Mouse (Mus musculus) kidney, embryonic 14.5 days (tissue): ENCODE measurements around the gene Tubg1. TPM values are rescaled to one million over a fixed set of nuclear protein-coding genes. Genes with fewer than 3 reads are reported as not detected.
A peak's percentile ranks its signal among the peaks of the same experiment; 100 is the strongest.

Experiments used
- ATAC-seq: fragments of 200-750 bp; cut with Nextera tagmentation; 2 replicates; pipeline ENCODE4 v1.8.0; 2017; ENCODE audit warnings: moderate number of reproducible peaks, mild to moderate bottlenecking, moderate TSS enrichment, moderate library complexity; ENCODE audit not compliant: low FRiP score, low TSS enrichment
- H3K27ac ChIP-seq: fragments of 300-500 bp; sonication (generic); 2 replicates; pipeline ENCODE4 v1.5.1; 2014; ENCODE audit warnings: low read depth, mild to moderate bottlenecking, low read length, moderate library complexity, mixed read lengths
- H3K27me3 ChIP-seq: fragments of 300-500 bp; sonication (generic); 2 replicates; pipeline ENCODE4 v1.6.1; 2014; ENCODE audit warnings: mild to moderate bottlenecking, low read length; ENCODE audit not compliant: control insufficient read depth, insufficient read depth
- H3K36me3 ChIP-seq: fragments of 300-500 bp; sonication (generic); 2 replicates; pipeline ENCODE4 v1.6.1; 2014; ENCODE audit warnings: low read length, mixed read lengths; ENCODE audit not compliant: control insufficient read depth, insufficient read depth
- H3K4me1 ChIP-seq: fragments of 300-500 bp; sonication (generic); 2 replicates; pipeline ENCODE4 v1.6.1; 2014; ENCODE audit warnings: low read length, mixed read lengths; ENCODE audit not compliant: control insufficient read depth, insufficient read depth
- H3K4me2 ChIP-seq: fragments of 300-500 bp; sonication (generic); replicated peaks from 2 replicates; pipeline ENCODE4 v1.6.1; 2014; ENCODE audit warnings: low read depth, mild to moderate bottlenecking, low read length
- H3K4me3 ChIP-seq: fragments of 300-500 bp; sonication (generic); 2 replicates; pipeline ENCODE4 v1.5.1; 2014; ENCODE audit warnings: mild to moderate bottlenecking, low read length
- H3K9ac ChIP-seq: fragments of 300-500 bp; sonication (generic); 2 replicates; pipeline ENCODE4 v1.6.1; 2014; ENCODE audit warnings: low read depth, mild to moderate bottlenecking, low read length, moderate library complexity
- H3K9me3 ChIP-seq: fragments of 300-500 bp; sonication (generic); 2 replicates; pipeline ENCODE4 v1.6.1; 2016; ENCODE audit warnings: low read length; ENCODE audit not compliant: control insufficient read depth
- WGBS: fragments of 180-500 bp; shearing (Covaris S2); extraction: QIAGEN DNeasy Blood & Tissue Kit; methylation state at CpG from one replicate; pipeline ENCODE4 v1.1.7; 2014; 5-methylcytosine and 5-hydroxymethylcytosine counted together
- polyA plus RNA-seq: library from polyadenylated mRNA; unstranded; fragments of >200 nt; fragmentation: Nextera tagmentation; extraction: Ambion mirVana; gene quantifications from 2 replicates; pipeline ENCODE4 v1.2.1, GENCODE M21; 2014

Tubg1 gene
- polyA plus RNA-seq, 1 experiment from 2014 or later = 95.4 TPM

DNA sequence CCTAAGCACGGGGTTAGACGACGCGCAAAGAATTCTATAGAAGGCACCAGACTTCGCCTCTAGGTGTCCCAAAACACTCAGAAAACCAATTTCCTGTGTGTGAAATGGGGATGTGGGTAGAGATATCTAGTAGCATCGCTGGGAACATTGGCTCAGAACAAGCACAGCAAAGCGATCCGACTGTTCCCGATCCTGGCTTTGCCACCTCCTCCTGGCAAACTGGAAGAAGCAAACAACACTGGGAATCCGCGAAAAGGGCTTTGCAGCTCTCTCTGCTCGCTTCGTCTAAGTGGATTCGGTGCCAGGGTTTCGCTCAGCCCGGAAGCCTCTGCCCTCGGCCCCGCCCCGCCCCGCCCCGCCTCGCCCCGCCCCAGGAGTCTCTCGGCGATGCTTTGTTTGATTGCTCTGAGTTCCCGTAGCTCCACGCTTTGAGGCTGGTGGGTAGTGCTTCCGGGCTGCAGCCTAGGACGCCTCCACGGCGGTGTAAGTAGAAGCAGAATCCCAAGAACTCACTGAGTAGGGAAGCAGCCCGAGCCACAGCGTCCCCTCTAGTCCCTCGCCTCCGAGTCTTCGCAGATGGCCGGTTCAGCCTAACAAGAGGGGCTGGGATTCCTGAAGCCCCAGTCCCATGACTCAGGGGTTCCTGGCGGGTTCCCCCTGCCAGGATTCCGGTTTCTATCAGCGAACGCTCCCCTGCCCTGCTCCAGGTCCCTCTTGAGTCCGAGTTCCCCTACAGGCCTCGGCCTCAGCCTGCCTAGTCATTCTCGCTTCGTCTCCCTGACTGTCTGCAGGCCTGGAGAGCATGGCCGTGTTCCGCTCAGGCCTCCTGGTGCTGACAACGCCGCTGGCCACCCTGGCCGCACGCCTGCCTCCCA is 37.3 kb upstream of the Tubg1 start, which contains the start of gene Coasy:
Gene Coasy (plus strand): TSS at position 358 of the 875 bp plus-strand sequence.
- Histone ChIP-seq H3K9me3 (no peaks in the 10 kb centered on the region), H3K9ac (peak within 1 kb of the TSS; percentile 94), H3K4me3 (peak within 1 kb of the TSS; percentile 84), H3K4me2 (peak within 1 kb of the TSS; percentile 97), H3K36me3 (0 out of 2 replicates have a peak, but pooled peaks cover 6% of the 10 kb centered on the region), H3K27me3 (peaks cover 40% of the 10 kb centered on the region), H3K4me1 (peaks cover 14% of the 10 kb centered on the region), H3K27ac (peak within 1 kb of the TSS; percentile 90)
- peak; percentile 90 for ATAC-seq
- WGBS = under 1% methylated on average over 51 of the region's 51 CpGs

DNA sequence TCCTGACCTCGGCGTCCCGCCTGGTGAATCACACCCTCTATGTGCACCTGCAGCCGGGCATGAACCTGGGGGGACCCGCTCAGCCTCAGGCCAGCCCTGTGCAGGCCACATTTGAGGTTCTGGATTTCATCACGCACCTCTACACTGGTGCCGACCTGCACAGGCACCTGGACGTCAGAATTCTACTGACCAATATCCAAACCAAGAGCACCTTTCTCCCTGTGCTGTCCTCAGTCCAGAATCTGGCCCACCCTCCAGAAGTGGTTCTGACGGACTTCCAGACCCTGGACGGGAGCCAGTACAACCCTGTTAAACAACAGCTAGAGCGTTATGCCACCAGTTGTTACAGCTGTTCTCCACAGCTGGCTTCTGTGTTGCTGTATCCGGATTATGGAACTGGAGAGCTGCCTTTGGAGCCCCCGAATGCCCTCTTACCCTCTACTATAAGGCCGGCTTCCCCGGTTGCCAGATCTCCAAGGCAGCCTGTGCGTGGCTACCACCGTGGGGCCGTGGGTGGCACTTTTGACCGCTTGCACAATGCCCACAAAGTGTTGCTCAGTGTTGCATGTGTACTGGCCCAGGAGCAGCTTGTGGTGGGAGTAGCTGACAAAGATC is 36.5 kb upstream of the Tubg1 start:
- Histone ChIP-seq H3K36me3 (0 out of 2 replicates have a peak, but pooled peaks cover 6% of the 10 kb centered on the region), H3K9me3 (no peaks in the 10 kb centered on the region), H3K4me1 (peaks cover 21% of the 10 kb centered on the region), H3K27me3 (peaks cover 33% of the 10 kb centered on the region), H3K4me2 (peak overlapping the region; percentile 97), H3K9ac (peak overlapping the region; percentile 94), H3K27ac (peak overlapping the region; percentile 90; the same call in 1 of the 2 replicates), H3K4me3 (peak overlapping the region; percentile 84)
- WGBS = 32% methylated on average over 19 of the region's 19 CpGs
- ATAC-seq = no peak

DNA sequence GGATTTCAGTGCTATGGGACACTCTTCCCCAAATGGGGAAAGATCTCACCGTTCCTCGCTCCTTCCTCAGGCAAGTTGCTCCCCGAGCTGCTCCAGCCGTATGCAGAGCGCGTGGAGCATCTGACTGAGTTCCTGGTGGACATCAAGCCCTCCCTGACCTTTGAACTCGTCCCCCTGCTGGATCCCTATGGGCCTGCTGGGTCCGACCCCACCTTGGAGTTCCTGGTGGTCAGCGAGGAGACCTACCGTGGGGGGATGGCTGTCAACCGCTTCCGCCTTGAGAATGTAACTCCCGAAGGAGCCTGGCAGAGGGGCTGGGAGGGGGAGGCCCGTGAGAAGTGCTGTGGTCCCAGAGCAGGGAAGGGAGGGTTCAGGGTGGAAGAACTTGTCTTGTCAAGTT is 35.5 kb upstream of the Tubg1 start:
- Histone ChIP-seq H3K4me2 (no peak overlapping the region), H3K9me3 (no peaks in the 10 kb centered on the region), H3K27ac (no peak overlapping the region), H3K27me3 (peaks cover 22% of the 10 kb centered on the region), H3K4me3 (no peak overlapping the region), H3K36me3 (peaks cover 12% of the 10 kb centered on the region), H3K9ac (no peak overlapping the region), H3K4me1 (peaks cover 21% of the 10 kb centered on the region)
- 84% methylated on average over 14 of the region's 14 CpGs for WGBS
- no peak for ATAC-seq

DNA sequence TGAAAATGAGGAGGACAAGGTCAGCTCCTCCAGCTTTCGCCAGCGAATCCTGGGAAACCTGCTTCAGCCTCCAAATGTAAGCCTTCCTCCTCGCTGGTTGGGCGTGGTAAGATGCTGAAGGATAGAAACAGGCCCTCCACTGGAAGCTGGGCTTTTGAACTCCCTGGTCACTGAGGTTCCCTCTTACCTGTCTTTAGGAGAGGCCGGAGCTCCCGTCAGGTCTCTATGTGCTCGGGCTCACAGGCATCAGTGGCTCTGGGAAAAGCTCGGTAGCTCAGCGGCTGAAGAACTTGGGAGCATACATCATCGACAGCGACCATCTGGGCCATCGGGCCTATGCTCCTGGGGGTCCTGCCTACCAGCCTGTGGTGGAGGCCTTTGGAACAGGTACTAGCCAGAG is 34.9 kb upstream of the Tubg1 start:
- Histone ChIP-seq H3K27ac (no peak overlapping the region), H3K4me3 (no peak overlapping the region), H3K9ac (no peak overlapping the region), H3K4me1 (peaks cover 20% of the 10 kb centered on the region), H3K36me3 (peaks cover 18% of the 10 kb centered on the region), H3K4me2 (no peak overlapping the region), H3K9me3 (no peaks in the 10 kb centered on the region), H3K27me3 (peaks cover 17% of the 10 kb centered on the region)
- no peak for ATAC-seq
- 95% methylated on average over 12 of the region's 12 CpGs for WGBS

DNA sequence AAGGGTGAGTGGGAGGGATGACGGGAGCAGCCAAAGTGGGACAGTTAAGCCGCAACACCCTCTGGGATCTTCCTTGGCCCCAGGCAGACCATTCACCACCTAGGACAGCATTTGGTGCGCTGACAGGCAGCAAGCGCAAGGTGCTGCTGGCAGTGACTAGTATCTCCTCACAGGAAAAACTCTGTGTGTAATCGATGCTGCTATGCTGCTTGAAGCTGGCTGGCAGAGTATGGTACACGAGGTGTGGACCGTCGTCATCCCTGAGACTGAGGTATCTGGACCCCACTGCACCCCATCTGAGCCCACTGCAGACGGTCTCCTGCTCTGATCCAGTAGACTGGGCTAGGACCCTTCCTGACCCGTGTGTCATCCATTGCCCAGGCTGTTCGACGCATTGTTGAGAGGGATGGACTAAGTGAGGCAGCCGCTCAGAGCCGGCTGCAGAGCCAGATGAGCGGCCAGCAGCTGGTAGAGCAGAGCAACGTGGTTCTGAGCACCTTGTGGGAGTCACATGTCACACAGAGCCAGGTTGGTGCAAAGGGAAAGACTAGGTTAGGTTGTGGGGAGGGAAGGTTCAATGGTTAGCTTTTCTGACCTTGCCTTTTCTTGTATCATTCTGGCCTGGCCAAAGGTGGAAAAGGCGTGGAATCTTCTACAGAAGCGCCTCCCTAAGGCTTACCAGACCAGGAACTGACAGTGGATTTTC is 34.0 kb upstream of the Tubg1 start:
- Histone ChIP-seq H3K27me3 (peaks cover 7% of the 10 kb centered on the region), H3K36me3 (peaks cover 28% of the 10 kb centered on the region), H3K9ac (no peak overlapping the region), H3K4me1 (peaks cover 18% of the 10 kb centered on the region), H3K4me3 (no peak overlapping the region), H3K9me3 (no peaks in the 10 kb centered on the region), H3K27ac (no peak overlapping the region), H3K4me2 (no peak overlapping the region)
- 92% methylated on average over 18 of the region's 18 CpGs for WGBS
- ATAC-seq = no peak

DNA sequence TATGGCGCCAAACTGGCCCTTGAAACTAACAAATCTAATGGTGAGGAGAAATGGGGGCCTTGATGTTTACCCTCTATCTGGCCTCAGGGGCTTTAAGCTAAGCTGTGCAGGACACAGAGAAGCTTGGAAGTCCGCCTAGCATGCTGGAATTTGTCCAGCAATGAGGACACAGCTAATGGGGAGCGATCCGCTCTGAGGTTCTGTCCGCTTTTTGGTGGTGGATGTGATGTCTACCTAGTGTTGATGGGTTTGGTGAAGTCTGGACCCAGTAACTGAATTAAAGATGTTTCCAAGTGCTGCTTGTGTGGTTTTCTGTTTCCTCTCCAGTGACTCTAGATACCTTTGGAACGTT is 33.4 kb upstream of the Tubg1 start:
- H3K9me3 ChIP-seq = no peaks in the 10 kb centered on the region
- H3K36me3 ChIP-seq = peaks cover 33% of the 10 kb centered on the region

DNA sequence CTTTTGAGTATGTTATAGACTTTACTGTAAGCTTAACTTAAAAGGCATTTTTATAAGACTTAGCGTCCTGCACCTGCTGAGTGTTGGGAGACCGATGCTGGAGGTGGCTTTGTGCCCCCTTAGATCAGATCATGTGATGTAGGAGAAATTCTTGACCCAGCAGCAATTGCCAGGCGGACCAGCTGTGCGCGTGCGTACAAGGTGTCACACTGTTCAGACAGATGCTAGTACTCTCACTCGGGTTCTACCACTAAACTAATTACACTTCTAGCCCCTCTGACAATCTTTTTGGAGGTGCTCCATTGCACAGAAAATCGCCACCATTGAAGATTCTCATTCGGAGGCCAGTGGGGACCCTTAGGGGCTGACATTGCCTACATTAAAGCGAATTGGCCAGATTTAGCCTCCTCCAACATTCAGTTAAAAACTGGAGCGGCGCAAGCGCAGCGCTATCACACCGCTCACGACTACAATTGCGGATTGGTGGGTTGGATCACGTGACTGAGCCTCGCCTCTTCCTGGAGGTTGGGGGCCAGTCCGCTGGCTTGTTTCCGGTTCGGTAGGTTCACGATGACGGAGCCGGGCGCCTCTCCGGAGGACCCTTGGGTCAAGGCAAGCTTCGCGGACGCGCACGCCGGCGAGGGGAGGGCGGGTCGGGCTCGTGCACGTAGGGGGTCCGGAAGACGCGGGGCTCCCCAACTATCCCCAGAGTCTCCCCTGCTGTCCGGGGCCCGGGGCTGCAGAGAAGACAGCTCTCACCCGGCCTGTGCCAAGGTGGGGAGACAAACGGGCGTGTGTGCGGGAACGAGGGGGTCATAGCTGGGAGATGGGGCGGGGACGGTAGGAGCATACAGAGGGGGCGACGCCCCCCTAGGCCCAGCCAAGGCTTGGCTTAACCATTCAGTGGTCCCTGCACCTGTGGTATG is 32.7 kb upstream of the Tubg1 start, which contains the start of gene Mlx:
Gene Mlx (plus strand): TSS at position 522 of the 926 bp plus-strand sequence.
- Histone ChIP-seq H3K9ac (peak within 1 kb of the TSS; percentile 84), H3K9me3 (no peaks in the 10 kb centered on the region), H3K4me1 (peaks cover 15% of the 10 kb centered on the region), H3K4me2 (peak within 1 kb of the TSS; percentile 94), H3K27ac (peak within 1 kb of the TSS; percentile 76), H3K36me3 (peaks cover 40% of the 10 kb centered on the region), H3K4me3 (peak within 1 kb of the TSS; percentile 86), H3K27me3 (no peaks in the 10 kb centered on the region)
- peak; percentile 76 for ATAC-seq
- 2% methylated on average over 52 of the region's 52 CpGs for WGBS

More for the DNA sequence above, 33.4 kb upstream of the Tubg1 start:
- Histone ChIP-seq H3K9ac (peak overlapping the region; percentile 84; the same call in 1 of the 2 replicates), H3K27me3 (peaks cover 2% of the 10 kb centered on the region; the same call in 1 of the 2 replicates), H3K4me1 (peaks cover 18% of the 10 kb centered on the region), H3K4me2 (peak overlapping the region; percentile 94), H3K4me3 (no peak overlapping the region), H3K27ac (peak overlapping the region; percentile 76; the same call in 1 of the 2 replicates)
- ATAC-seq = no peak
- 83% methylated on average over 6 of the region's 6 CpGs for WGBS

DNA sequence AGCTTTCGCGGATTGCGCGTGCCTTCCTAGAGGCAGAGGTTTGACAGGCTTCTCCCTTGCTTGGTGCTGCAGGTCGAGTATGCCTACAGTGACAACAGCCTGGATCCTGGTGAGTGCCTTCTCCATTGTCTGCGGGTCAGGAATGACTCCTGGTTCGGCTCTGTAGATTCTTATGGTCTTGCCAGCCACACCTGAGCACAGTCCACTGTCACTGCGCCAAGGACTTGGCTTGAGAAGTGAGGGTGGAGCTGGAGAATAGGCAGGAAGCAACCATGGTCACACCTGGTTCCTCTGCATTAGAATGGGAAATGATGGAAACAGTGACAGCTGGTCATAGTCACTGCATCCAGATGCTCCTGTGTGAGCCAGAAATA is 32.1 kb upstream of the Tubg1 start:
- peak overlapping the region; percentile 86 for H3K4me3 ChIP-seq
- peak overlapping the region; percentile 76 for H3K27ac ChIP-seq
- no peaks in the 10 kb centered on the region for H3K27me3 ChIP-seq
- WGBS = 10% methylated on average over 8 of the region's 8 CpGs
- peak overlapping the region; percentile 84 for H3K9ac ChIP-seq
- peaks cover 47% of the 10 kb centered on the region for H3K36me3 ChIP-seq
- H3K4me1 ChIP-seq = peaks cover 15% of the 10 kb centered on the region
- no peaks in the 10 kb centered on the region for H3K9me3 ChIP-seq
- no peak; the same call in 1 of the 2 replicates for ATAC-seq
- peak overlapping the region; percentile 94 for H3K4me2 ChIP-seq
